Mouse (Mus musculus): ENCODE results near the gene Ndufa4l2. TPM values are rescaled to one million over a fixed set of nuclear protein-coding genes. Genes with fewer than 3 reads are reported as not detected.
A peak's percentile ranks its signal among the peaks of the same experiment; 100 is the strongest.

The Ndufa4l2 gene
- total and polyA plus RNA-seq, 3 experiments, result 21.8 to 26.6 TPM; not detected in 1

DNA sequence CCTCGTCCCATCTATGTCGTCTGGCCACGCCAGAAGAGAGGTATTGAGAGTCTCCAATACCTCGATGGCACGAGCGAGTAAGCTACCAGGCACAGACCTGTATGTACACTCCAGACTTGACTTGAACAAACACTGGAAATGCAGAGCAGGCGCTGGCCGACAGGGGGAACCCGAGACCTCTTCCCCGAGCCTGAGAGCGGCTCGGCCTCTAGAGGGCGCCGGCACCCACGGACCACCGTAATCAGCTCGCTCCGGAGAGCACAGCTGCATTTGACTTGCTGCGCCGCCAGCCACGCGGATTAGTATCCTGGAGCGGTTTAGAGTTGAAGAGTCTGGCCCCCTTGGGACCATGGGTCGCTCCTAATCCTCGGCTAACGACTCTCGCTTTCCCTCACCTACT, 2.0 kb upstream of the Ndufa4l2 start (continued):
- TF ChIP-seq USF1 (IDR thresholded peaks at IDR 0.05; ENCODE audit: low read depth, low read length) (0 out of 2 replicates have a peak, but pooled peaks have one; percentile 10), RCOR1 (IDR thresholded peaks at IDR 0.05; ENCODE audit: low read depth, low read length) (0 out of 2 replicates have a peak, but pooled peaks have one; percentile 55), CHD1 (IDR thresholded peaks at IDR 0.05; ENCODE audit: low read depth, low read length) (no peak), CTCF (IDR thresholded peaks at IDR 0.05 in 2 of 3, conservative IDR thresholded peaks at IDR 0.05 in 1 of 3; ENCODE audit: control insufficient read depth in 1 of 3, insufficient read depth in 1 of 3, low read depth in 2 of 3, low read length in 3 of 3, poor library complexity in 1 of 3, severe bottlenecking in 1 of 3) (peak in 2 of 3 experiments; percentile 98 to 100; a peak in 5 of 6 replicates), ELF1 (IDR thresholded peaks at IDR 0.05; ENCODE audit: low read depth, low read length) (peak; percentile 47; the same call in 1 of the 2 replicates), GATA1 (IDR thresholded peaks at IDR 0.05; ENCODE audit: low read depth, low read length) (peak; percentile 9; the same call in 1 of the 2 replicates), TAL1 (IDR thresholded peaks at IDR 0.05; ENCODE audit: low read length) (peak; percentile 8; the same call in 1 of the 2 replicates), JUND (IDR thresholded peaks at IDR 0.05; ENCODE audit: low read depth, low read length) (0 out of 2 replicates have a peak, but pooled peaks have one; percentile 32), UBTF (IDR thresholded peaks at IDR 0.05; ENCODE audit: borderline replicate concordance, insufficient read depth, low read depth, low read length) (no peak)

DNA sequence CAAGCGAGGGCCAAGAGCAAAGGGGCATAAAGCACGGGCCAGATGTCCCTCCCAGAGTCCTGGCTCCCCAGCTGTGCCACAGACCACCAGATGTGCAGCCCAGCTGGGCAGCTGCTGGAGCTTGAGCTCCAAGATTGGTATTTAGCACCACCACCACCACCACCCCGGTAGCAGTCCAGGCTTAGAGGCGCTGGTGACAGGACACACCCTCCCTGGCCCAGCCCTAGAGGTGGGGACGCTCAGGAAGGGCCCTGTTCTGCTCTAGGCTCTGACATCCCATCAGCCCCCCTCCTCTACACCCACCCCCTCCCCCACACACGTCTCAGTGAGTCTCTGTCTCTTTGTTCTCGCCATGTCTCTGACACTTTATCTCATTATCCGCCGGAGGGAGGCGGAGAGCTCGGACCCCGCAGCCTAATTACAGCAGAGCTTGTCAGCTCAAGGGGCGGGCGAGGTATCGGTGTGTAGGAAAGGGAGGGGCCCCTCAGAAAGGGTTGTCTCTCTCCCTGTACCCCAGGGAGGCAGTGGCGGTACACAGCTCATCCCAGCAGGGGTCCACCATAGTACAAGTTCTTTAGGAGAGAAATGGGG, 1.2 kb upstream of the Ndufa4l2 start:
- H3K27ac ChIP-seq (ENCODE audit: control insufficient read depth, low read depth, low read length), result peak overlapping the region; percentile 83
- peaks cover 0 to 11% of the 10 kb centered on the region in 2 experiments; a peak in 2 of 4 replicates for H3K36me3 ChIP-seq (ENCODE audit: control insufficient read depth in 1 of 2, insufficient read depth in 2 of 2, low read length in 2 of 2)
- peak overlapping the region; percentile 45 to 56 for H3K4me3 ChIP-seq (ENCODE audit: control insufficient read depth in 1 of 2, insufficient read depth in 1 of 2, low read depth in 2 of 2, low read length in 2 of 2)
- no peaks in the 10 kb centered on the region for H3K27me3 ChIP-seq (ENCODE audit: control insufficient read depth in 1 of 2, insufficient read depth in 2 of 2, low read length in 2 of 2)
- H3K79me2 ChIP-seq (ENCODE audit: control insufficient read depth, insufficient read depth, low read length, poor library complexity), result no peaks in the 10 kb centered on the region; the same call in 1 of the 2 replicates
- H3K4me1 ChIP-seq (ENCODE audit: control insufficient read depth in 1 of 2, insufficient read depth in 2 of 2, low read length in 2 of 2), result peaks cover 0 to 33% of the 10 kb centered on the region in 2 experiments; a peak in 3 of 4 replicates
- DNase-seq (ENCODE audit: low read depth, low spot score), result peak; percentile 93
- H3K9ac ChIP-seq (ENCODE audit: control insufficient read depth, low read depth, low read length, poor library complexity, severe bottlenecking), result peak overlapping the region; percentile 65
- H3K9me3 ChIP-seq (replicated peaks; ENCODE audit: insufficient read depth, low read length), result no peaks in the 10 kb centered on the region
- TF ChIP-seq ZMIZ1 (IDR thresholded peaks at IDR 0.05; ENCODE audit: low read depth, low read length) (no peak), MYB (IDR thresholded peaks at IDR 0.05; ENCODE audit: low read depth, low read length) (no peak), SMC3 (IDR thresholded peaks at IDR 0.05; ENCODE audit: low read depth, low read length) (no peak), GABPA (IDR thresholded peaks at IDR 0.05; ENCODE audit: low read depth, low read length) (no peak), BHLHE40 (IDR thresholded peaks at IDR 0.05; ENCODE audit: borderline replicate concordance, low read depth, low read length) (peak; percentile 54; the same call in 1 of the 2 replicates), SIN3A (IDR thresholded peaks at IDR 0.05; ENCODE audit: low read length) (peak; percentile 54), TBP (IDR thresholded peaks at IDR 0.05; ENCODE audit: low read depth, low read length) (no peak), ZNF384 (IDR thresholded peaks at IDR 0.05; ENCODE audit: low read depth, low read length) (no peak), RCOR1 (IDR thresholded peaks at IDR 0.05; ENCODE audit: low read depth, low read length) (0 out of 2 replicates have a peak, but pooled peaks have one; percentile 35), CHD2 (IDR thresholded peaks at IDR 0.05; ENCODE audit: low read length) (no peak; the same call in 1 of the 2 replicates), MAZ (IDR thresholded peaks at IDR 0.05; ENCODE audit: low read depth, low read length) (peak; percentile 96), TAL1 (IDR thresholded peaks at IDR 0.05; ENCODE audit: low read length) (no peak), NELFE (IDR thresholded peaks at IDR 0.05; ENCODE audit: low read depth, low read length) (peak; percentile 49; the same call in 1 of the 2 replicates), ZC3H11A (IDR thresholded peaks at IDR 0.05; ENCODE audit: low read depth, low read length) (0 out of 2 replicates have a peak, but pooled peaks have one; percentile 17), EP300 (IDR thresholded peaks at IDR 0.05; ENCODE audit: low read depth in 1 of 2, low read length in 2 of 2) (peak in 1 of 2 experiments; percentile 43; a peak in 2 of 4 replicates), ZKSCAN1 (IDR thresholded peaks at IDR 0.05; ENCODE audit: low read depth, low read length) (no peak; the same call in 1 of the 2 replicates), KAT2A (conservative IDR thresholded peaks at IDR 0.05; ENCODE audit: low read depth, low read length) (no peak), POLR2A (IDR thresholded peaks at IDR 0.05; ENCODE audit: control insufficient read depth in 1 of 2, insufficient read depth in 1 of 2, low read depth in 1 of 2, low read length in 2 of 2, poor library complexity in 1 of 2) (peak in 1 of 2 experiments; percentile 23; a peak in 1 of 4 replicates), ETS1 (IDR thresholded peaks at IDR 0.05; ENCODE audit: low read depth, low read length) (peak; percentile 45), E2F4 (IDR thresholded peaks at IDR 0.05; ENCODE audit: borderline replicate concordance, low read depth, low read length) (no peak), MYC (IDR thresholded peaks at IDR 0.05; ENCODE audit: low read depth, low read length) (no peak), TCF12 (IDR thresholded peaks at IDR 0.05; ENCODE audit: low read depth, low read length) (peak; percentile 53), USF1 (IDR thresholded peaks at IDR 0.05; ENCODE audit: low read depth, low read length) (0 out of 2 replicates have a peak, but pooled peaks have one; percentile 27), CTCF (IDR thresholded peaks at IDR 0.05 in 2 of 3, conservative IDR thresholded peaks at IDR 0.05 in 1 of 3; ENCODE audit: control insufficient read depth in 1 of 3, insufficient read depth in 1 of 3, low read depth in 2 of 3, low read length in 3 of 3, poor library complexity in 1 of 3, severe bottlenecking in 1 of 3) (peak in 1 of 3 experiments; percentile 9; a peak in 1 of 6 replicates), RAD21 (IDR thresholded peaks at IDR 0.05; ENCODE audit: low read depth, low read length) (no peak), USF2 (IDR thresholded peaks at IDR 0.05; ENCODE audit: borderline replicate concordance in 1 of 2, insufficient read depth in 1 of 2, low read depth in 1 of 2, low read length in 2 of 2) (no peak), NRF1 (IDR thresholded peaks at IDR 0.05; ENCODE audit: insufficient read depth, low read depth, low read length, poor library complexity, severe bottlenecking) (0 out of 2 replicates have a peak, but pooled peaks have one; percentile 27)
